Mouse (Mus musculus) adipocyte (in vitro differentiated cells): Measurements from ENCODE around the gene 2610507B11Rik.

Experiments used
- DNase-seq: peaks from one replicate; pipeline ENCODE4 v3.0.0-alpha.2; 2016; ENCODE audit warnings: low spot score

Gene 2610507B11Rik

GRCm38 (mm10) chr11:78289146-78289763, 27.7 kb downstream of the 2610507B11Rik start:
- no peak for DNase-seq

DNA sequence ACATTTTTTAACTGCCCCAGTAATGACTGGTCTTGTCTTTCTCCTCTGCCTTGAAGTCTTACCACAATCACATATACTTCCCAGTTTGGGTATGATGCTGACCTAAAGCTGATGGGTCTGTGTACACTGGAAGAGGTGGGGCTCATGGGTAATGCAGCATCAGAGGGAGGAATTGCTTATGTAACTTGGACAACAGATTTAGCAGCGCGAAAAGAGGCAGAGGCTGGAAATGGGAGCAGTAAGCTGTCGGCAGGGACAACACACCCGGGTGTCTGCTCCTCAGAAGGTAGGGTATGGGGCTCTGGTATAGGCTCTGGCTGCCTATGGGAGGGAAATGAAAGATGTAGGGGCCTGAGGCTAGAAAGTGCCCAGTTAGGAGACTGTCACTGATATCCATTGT, 29.1 kb downstream of the 2610507B11Rik start, which contains the start of gene BC030499:
TSS of gene BC030499 (plus strand) at position 188 of the 400 bp plus-strand sequence.
- DNase-seq, result no peak

GRCm38 (mm10) chr11:78294585-78294984, 33.0 kb downstream of the 2610507B11Rik start:
- DNase-seq, result no peak

DNA sequence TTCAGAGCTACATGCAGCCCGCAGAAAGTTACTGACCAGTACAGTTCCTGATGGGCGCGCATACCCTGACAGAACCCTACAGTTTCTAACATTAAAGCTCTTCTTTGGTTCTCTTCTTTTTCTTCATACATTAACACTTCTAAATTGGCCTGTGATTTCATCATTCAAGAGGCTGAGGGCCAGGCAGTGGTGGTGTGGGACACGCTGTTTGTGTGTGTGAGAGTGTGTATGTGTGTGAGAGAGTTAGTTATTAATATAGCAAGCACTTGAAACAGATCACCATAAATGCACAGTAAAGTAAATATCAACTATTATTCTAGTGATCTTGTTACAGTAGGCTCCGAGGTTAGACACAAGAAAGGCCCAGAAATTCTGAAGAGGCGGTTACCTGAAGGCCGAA, 39.4 kb downstream of the 2610507B11Rik start:
- DNase-seq, result no peak

- DNase-seq, result peak; percentile 85
Measured at GRCm38 (mm10) chr11:78301357-78302084, 40.0 kb downstream of the 2610507B11Rik start, which contains the start of gene Spag5. TSS of gene Spag5 (plus strand) at chr11:78301529.

- no peak for DNase-seq
Measured at GRCm38 (mm10) chr11:78305272-78305671, 43.7 kb downstream of the 2610507B11Rik start.

DNA sequence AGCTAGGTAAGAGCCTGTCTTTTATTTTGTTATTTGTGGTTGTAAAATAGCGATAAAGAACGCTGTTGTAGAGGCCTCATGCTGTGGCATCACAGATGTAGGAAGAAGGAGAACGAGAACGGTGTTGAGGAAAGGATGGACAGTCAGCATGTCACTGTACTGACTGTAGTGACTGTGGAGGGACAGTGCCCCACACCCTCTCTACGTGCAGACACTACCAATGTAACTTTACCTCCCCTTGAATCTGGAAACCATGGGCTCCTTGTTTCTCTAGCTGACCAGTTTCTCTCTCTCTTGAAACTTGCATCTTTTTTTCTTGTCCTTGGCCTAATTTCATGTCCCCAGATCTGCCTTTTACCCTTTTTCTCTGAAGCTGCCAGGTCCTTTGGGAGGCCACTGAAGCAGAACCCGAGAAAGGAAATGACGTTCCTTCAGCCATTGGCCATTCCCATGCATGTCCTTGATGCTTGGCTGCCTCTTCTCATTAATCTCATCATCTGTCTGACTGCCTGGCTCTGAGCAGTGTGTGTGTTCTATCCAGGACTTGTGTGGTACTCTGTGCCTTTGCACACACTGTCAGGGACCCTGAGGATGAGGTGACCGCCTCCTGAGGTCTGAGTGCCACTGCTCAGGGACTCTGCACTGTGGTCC, 49.4 kb downstream of the 2610507B11Rik start:
- no peak for DNase-seq

DNA sequence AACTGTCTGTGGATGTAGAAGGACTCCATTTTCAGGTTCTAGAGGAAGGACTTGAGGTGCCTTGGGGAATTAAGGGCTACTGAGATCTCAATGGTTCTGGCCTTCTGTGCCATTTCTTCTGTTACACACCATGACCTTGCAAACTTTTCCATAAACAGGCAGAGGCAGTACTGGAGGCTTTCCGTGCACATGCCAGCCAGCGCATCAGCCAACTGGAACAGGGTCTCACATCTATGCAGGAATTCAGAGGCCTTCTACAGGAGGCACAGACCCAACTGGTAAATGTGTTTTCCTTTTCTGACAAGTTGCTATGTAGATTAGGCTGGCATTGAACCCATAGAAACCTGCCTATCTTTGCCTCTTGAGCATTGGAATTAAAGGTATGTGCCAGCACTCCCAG, 52.1 kb downstream of the 2610507B11Rik start:
- peak; percentile 28 for DNase-seq

- no peak for DNase-seq
Measured at GRCm38 (mm10) chr11:78318411-78318810, 56.9 kb downstream of the 2610507B11Rik start.

DNA sequence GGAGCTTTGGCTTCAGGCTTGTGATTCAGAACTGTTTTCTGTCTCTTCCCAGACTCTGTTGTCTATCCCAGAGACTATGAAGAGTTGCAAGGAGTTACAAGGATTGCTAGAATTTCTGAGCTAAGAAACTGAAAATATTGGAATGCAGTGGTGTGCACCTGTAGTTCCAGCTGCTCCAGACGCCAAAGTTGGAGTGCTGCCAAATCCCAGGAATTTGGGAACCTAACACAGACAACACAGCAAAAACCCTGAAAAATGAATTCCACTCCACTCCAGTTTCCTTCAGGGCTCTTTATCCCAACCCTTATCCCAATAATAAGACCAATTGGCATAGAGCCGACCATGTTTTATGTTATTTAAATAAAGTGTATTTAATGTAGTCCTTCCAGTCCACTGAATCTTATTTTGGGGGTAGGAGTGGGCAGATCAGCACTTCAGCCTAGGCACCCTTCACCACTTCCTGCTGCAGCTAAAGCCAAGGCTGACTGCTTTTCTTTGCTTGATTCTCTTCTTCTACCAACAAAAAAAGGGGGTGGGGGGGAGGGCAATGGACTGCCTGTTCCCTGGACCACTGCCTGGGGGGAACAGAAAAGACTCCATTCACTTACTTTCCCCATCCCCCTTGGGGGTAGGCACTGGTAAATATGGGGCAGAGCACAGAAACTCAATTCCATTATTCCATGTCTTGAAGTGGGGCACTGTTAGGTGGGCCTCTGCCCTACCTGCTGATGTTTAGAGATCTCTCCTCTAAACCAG, 60.7 kb downstream of the 2610507B11Rik start:
- no peak for DNase-seq

- no peak for DNase-seq
Measured at GRCm38 (mm10) chr11:78322860-78323259, 61.3 kb downstream of the 2610507B11Rik start, which contains the start of gene Aldoc. TSS of gene Aldoc (plus strand) at chr11:78322968.

GRCm38 (mm10) chr11:78324000-78324785, 62.6 kb downstream of the 2610507B11Rik start:
- DNase-seq, result no peak

GRCm38 (mm10) chr11:78324965-78325364, 63.4 kb downstream of the 2610507B11Rik start:
- no peak for DNase-seq

- no peak for DNase-seq
Measured at GRCm38 (mm10) chr11:78327215-78327614, 65.7 kb downstream of the 2610507B11Rik start.

DNA sequence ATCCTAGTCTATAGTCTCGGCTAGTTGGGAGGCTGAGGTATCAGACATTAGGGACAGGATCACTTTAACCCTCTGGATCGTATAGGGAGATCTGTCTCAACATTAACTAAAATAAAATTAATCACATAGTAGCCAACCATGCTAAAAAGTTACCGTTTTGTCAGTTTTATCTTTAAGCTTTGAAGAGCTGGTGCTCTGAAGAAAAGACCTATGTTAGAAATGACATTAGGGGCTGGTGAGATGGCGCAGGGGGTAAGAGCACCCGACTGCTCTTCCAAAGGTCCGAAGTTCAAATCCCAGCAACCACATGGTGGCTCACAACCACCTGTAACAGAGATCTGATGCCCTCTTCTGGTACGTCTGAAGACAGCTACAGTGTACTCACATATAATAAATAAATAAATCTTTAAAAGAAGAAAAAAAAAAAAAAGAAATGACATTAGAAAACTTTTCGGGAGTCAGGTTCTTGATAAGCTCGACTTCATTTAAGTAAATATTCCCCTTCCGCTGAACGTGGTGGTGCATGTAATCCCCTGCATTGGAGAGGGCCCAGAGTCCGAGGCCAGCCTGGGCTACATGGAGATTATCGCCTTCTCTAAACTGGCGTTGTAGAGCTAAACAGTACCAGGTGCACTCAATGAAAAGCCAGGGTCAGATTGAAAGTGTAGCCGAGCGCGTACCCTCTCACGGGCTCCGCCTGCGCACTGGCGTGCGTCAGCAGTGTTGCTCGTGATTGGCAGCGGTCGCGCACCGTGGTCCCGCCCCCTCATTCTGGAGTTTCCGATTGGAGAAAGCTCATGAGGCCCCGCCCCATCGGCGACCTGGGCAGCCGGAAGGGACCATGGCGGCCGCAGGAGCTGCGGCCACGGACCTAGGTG, 66.3 kb downstream of the 2610507B11Rik start, which contains the start of gene Pigs:
TSS of gene Pigs (plus strand) at position 782 of the 878 bp plus-strand sequence.
- DNase-seq, result peak; percentile 96

GRCm38 (mm10) chr11:78328512-78329056, 67.0 kb downstream of the 2610507B11Rik start:
- no peak for DNase-seq

- DNase-seq, result no peak
Measured at GRCm38 (mm10) chr11:78332676-78333075, 71.1 kb downstream of the 2610507B11Rik start.

- DNase-seq, result no peak
Measured at GRCm38 (mm10) chr11:78333992-78334391, 72.4 kb downstream of the 2610507B11Rik start.

DNA sequence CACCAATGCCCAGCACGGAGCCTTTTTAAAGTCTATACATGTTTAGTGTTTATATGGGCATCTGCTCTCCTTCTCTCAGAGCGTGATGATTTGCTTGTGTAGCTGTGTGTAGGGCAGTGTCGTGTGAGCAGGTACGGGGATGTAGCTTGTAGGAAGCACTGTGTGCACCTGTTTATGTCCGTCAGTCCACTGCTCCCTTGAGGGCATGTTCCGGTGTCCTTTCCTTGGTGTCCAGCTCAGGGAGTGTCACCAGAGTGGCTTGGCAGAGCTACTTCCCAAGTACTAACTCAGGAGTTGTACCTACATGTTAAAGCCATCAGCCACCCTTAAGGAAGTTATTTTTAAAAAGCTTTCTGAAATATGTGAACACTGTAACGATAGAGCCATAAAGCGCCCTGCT, 75.5 kb downstream of the 2610507B11Rik start:
- no peak for DNase-seq
